Mouse (Mus musculus): ENCODE data around the gene Gpatch2l. TPM values are rescaled to one million over a fixed set of nuclear protein-coding genes. Genes with fewer than 3 reads are reported as not detected.

The Gpatch2l gene
- polyA plus RNA-seq, 1 experiment from 2014 or later, result 10.7 TPM

GRCm38 (mm10) chr12:86280000-86280399, 38.3 kb downstream of the Gpatch2l start:
- Histone ChIP-seq H3K4me2 (no peak overlapping the region), H3K27ac (no peak overlapping the region), H3K4me1 (replicated peaks) (peaks cover 5% of the 10 kb centered on the region), H3K9me3 (replicated peaks) (no peaks in the 10 kb centered on the region), H3K9ac (no peak overlapping the region), H3K36me3 (peaks cover 20% of the 10 kb centered on the region; the same call in 1 of the 2 replicates), H3K4me3 (no peak overlapping the region), H3K27me3 (no peaks in the 10 kb centered on the region)
- WGBS, result 70% methylated on average over 10 of the region's 10 CpGs
- ATAC-seq (replicated peaks; ENCODE audit: insufficient number of reproducible peaks, insufficient read depth, low FRiP score, low read depth), result no peak

- no peak overlapping the region for H3K4me2 ChIP-seq
- no peaks in the 10 kb centered on the region for H3K27me3 ChIP-seq
- no peak overlapping the region for H3K27ac ChIP-seq
- H3K9ac ChIP-seq, result no peak overlapping the region
- H3K4me3 ChIP-seq, result no peak overlapping the region
- no peak for ATAC-seq (replicated peaks; ENCODE audit: insufficient number of reproducible peaks, insufficient read depth, low FRiP score, low read depth)
- H3K9me3 ChIP-seq (replicated peaks), result no peaks in the 10 kb centered on the region
- 97% methylated on average over 2 of the region's 2 CpGs for WGBS
- no peaks in the 10 kb centered on the region for H3K4me1 ChIP-seq (replicated peaks)
- H3K36me3 ChIP-seq, result peaks cover 36% of the 10 kb centered on the region; the same call in 1 of the 2 replicates
These were observed 44.0 kb downstream of the Gpatch2l start for GRCm38 (mm10) chr12:86285704-86286103.

GRCm38 (mm10) chr12:86297450-86297849, 55.8 kb downstream of the Gpatch2l start:
- Histone ChIP-seq H3K9me3 (replicated peaks) (no peaks in the 10 kb centered on the region), H3K9ac (no peak overlapping the region), H3K36me3 (no peaks in the 10 kb centered on the region), H3K27me3 (no peaks in the 10 kb centered on the region), H3K27ac (no peak overlapping the region), H3K4me2 (no peak overlapping the region), H3K4me3 (no peak overlapping the region), H3K4me1 (replicated peaks) (no peaks in the 10 kb centered on the region)
- WGBS, result 78% methylated on average over 10 of the region's 10 CpGs
- no peak for ATAC-seq (replicated peaks; ENCODE audit: insufficient number of reproducible peaks, insufficient read depth, low FRiP score, low read depth)

DNA sequence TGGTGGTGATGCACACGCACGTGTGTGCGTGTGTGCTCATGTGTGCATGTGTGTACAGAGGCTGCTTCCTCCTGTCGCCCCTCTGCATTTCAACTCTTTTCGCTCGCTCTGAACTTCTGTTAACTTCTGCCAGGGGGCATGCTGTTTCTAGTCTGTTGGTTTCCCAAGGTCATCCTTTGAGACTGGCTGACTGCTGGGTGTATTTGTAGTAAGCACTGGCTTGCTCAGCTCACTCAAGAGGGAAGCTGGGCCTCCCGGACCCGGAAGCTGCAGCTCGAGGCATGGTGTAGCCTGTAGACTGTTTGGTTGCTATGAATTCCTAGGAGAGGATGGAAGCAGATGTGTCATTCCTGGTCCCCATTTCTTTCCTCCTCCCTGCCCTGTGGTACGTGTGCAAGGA, 61.3 kb downstream of the Gpatch2l start:
- H3K27ac ChIP-seq, result no peak overlapping the region
- no peak for ATAC-seq (replicated peaks; ENCODE audit: insufficient number of reproducible peaks, insufficient read depth, low FRiP score, low read depth)
- 78% methylated on average over 10 of the region's 10 CpGs for WGBS

DNA sequence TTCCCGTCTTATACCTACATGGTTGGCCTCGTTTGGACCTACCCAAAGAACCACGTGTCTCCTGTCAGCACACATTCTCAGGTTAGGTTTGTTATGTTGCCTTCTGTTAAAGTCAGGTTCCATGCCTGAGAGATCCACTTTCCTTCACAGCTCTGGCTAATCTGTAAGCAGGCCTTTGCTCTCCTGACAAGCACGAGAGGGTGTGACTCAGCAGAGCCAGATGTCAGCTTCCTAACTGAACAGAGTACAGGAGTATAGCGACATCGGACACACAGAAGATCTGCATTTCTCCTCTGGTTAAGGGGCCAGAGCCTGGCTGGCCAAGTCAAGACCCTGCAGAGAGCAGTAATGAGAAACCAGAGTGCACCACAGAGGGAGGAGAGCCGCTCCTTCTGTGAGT, 63.4 kb downstream of the Gpatch2l start:
- Histone ChIP-seq H3K27me3 (no peaks in the 10 kb centered on the region), H3K9ac (no peak overlapping the region), H3K4me3 (peak overlapping the region; percentile 36), H3K9me3 (replicated peaks) (no peaks in the 10 kb centered on the region), H3K36me3 (no peaks in the 10 kb centered on the region), H3K4me2 (peak overlapping the region; percentile 58), H3K27ac (no peak overlapping the region), H3K4me1 (replicated peaks) (peaks cover 9% of the 10 kb centered on the region)
- 30% methylated on average over 7 of the region's 7 CpGs for WGBS
- no peak for ATAC-seq (replicated peaks; ENCODE audit: insufficient number of reproducible peaks, insufficient read depth, low FRiP score, low read depth)

More for the DNA sequence above, 61.3 kb downstream of the Gpatch2l start:
- no peaks in the 10 kb centered on the region for H3K27me3 ChIP-seq
- peaks cover 8% of the 10 kb centered on the region for H3K4me1 ChIP-seq (replicated peaks)
- no peaks in the 10 kb centered on the region for H3K36me3 ChIP-seq
- H3K9me3 ChIP-seq (replicated peaks), result no peaks in the 10 kb centered on the region
- no peak overlapping the region for H3K4me2 ChIP-seq
- H3K4me3 ChIP-seq, result no peak overlapping the region
- no peak overlapping the region for H3K9ac ChIP-seq

DNA sequence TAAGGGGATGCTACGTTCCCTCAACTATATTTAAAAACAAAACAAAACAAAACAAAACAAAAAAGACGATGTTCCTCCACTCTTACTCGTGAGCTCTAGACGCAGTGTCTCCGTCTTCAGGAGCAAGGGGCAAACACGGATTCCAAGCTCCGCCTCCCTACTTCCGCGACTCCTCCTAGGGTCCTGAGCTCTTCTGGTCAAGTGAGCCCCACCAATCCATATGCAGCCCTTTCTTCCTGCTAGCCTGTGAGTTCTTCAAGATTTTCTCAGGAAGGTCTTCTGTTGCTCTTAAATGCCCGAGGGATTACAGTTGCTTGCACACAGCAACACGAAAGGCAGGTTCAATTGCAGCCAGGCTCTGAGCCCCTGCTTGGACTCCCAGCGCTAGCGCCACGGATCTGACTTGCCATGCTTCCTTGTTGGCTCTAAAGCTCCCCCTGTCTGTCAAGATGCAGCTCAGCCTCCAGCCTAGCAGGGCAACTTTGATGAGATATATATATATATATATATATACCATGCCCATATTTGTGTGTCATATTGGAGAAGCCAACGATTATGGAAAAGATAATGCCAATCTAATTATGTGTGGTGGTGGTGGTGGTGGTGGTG, 64.1 kb downstream of the Gpatch2l start:
- no peaks in the 10 kb centered on the region for H3K9me3 ChIP-seq (replicated peaks)
- peak overlapping the region; percentile 58 for H3K4me2 ChIP-seq
- 0 out of 2 replicates have a peak overlapping the region, but pooled peaks have one; percentile 7 for H3K9ac ChIP-seq
- H3K4me3 ChIP-seq, result peak overlapping the region; percentile 36
- ATAC-seq (replicated peaks; ENCODE audit: insufficient number of reproducible peaks, insufficient read depth, low FRiP score, low read depth), result no peak
- no peaks in the 10 kb centered on the region for H3K27me3 ChIP-seq
- 13% methylated on average over 15 of the region's 15 CpGs for WGBS
- H3K36me3 ChIP-seq, result no peaks in the 10 kb centered on the region
- H3K27ac ChIP-seq, result no peak overlapping the region
- peaks cover 11% of the 10 kb centered on the region for H3K4me1 ChIP-seq (replicated peaks)

DNA sequence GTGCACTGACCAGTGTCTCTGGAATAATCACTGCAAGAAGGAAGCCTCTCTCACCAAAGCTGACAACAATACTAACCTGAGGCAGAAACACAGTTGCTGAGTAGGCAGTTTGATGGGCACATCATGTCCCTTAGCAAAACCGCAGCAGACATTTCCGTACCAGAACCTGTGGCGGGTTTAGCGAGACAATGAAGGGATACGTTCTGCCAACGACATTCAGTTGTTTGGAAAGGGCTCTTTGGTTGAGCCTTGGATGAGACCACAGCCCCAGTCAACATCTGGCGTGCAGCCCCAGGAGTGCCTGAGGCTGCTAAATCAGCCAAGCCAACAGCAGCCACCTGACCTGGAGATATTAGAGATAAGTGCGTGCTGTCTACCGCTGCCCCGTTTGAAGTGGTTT, 67.8 kb downstream of the Gpatch2l start:
- H3K4me2 ChIP-seq, result no peak overlapping the region
- H3K36me3 ChIP-seq, result no peaks in the 10 kb centered on the region
- WGBS, result 51% methylated on average over 10 of the region's 10 CpGs
- H3K9ac ChIP-seq, result no peak overlapping the region
- no peak overlapping the region for H3K27ac ChIP-seq
- H3K27me3 ChIP-seq, result no peaks in the 10 kb centered on the region
- H3K4me1 ChIP-seq (replicated peaks), result peaks cover 11% of the 10 kb centered on the region
- H3K4me3 ChIP-seq, result no peak overlapping the region
- ATAC-seq (replicated peaks; ENCODE audit: insufficient number of reproducible peaks, insufficient read depth, low FRiP score, low read depth), result no peak
- H3K9me3 ChIP-seq (replicated peaks), result no peaks in the 10 kb centered on the region

- Histone ChIP-seq H3K9me3 (replicated peaks) (no peaks in the 10 kb centered on the region), H3K4me2 (no peak overlapping the region), H3K4me3 (no peak overlapping the region), H3K27ac (no peak overlapping the region), H3K9ac (no peak overlapping the region), H3K27me3 (no peaks in the 10 kb centered on the region), H3K36me3 (no peaks in the 10 kb centered on the region), H3K4me1 (replicated peaks) (peaks cover 11% of the 10 kb centered on the region)
- WGBS, result 67% methylated on average over 4 of the region's 4 CpGs
- ATAC-seq (replicated peaks; ENCODE audit: insufficient number of reproducible peaks, insufficient read depth, low FRiP score, low read depth), result no peak
These were observed 68.2 kb downstream of the Gpatch2l start for GRCm38 (mm10) chr12:86309902-86310301.

GRCm38 (mm10) chr12:86320629-86321028, 79.0 kb downstream of the Gpatch2l start:
- Histone ChIP-seq H3K9ac (no peak overlapping the region), H3K27ac (no peak overlapping the region), H3K4me3 (no peak overlapping the region), H3K4me1 (replicated peaks) (no peaks in the 10 kb centered on the region), H3K9me3 (replicated peaks) (no peaks in the 10 kb centered on the region), H3K27me3 (no peaks in the 10 kb centered on the region), H3K36me3 (no peaks in the 10 kb centered on the region), H3K4me2 (no peak overlapping the region)
- 29% methylated on average over 12 of the region's 12 CpGs for WGBS
- no peak for ATAC-seq (replicated peaks; ENCODE audit: insufficient number of reproducible peaks, insufficient read depth, low FRiP score, low read depth)

GRCm38 (mm10) chr12:86324297-86324696, 82.6 kb downstream of the Gpatch2l start:
- H3K27me3 ChIP-seq, result no peaks in the 10 kb centered on the region
- H3K4me2 ChIP-seq, result no peak overlapping the region
- H3K36me3 ChIP-seq, result no peaks in the 10 kb centered on the region
- ATAC-seq (replicated peaks; ENCODE audit: insufficient number of reproducible peaks, insufficient read depth, low FRiP score, low read depth), result no peak
- no peak overlapping the region for H3K9ac ChIP-seq
- no peak overlapping the region for H3K4me3 ChIP-seq
- no peak overlapping the region for H3K27ac ChIP-seq
- no peaks in the 10 kb centered on the region for H3K4me1 ChIP-seq (replicated peaks)
- WGBS, result 43% methylated on average over 3 of the region's 3 CpGs
- no peaks in the 10 kb centered on the region for H3K9me3 ChIP-seq (replicated peaks)

DNA sequence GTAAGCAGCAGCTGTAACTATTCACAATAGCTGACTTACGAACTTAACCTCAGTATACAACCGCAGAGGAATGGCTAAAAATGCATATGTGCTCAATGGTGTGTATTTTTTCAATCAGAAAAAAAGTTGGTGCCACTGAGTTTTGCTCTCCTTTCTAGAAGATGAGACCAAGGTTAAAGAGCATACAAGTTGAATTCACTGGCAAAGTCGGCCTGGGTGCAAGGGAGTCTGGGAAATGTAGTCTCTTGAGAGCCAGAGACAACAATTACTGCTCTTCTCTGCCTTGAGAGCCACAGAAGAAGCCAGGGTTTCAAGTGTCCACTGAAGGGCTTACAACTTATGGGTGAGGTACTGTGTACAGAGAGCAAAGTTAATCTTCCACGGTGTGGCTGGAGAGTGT, 88.2 kb downstream of the Gpatch2l start:
- Histone ChIP-seq H3K4me1 (replicated peaks) (no peaks in the 10 kb centered on the region), H3K27me3 (no peaks in the 10 kb centered on the region), H3K36me3 (no peaks in the 10 kb centered on the region), H3K9ac (no peak overlapping the region), H3K9me3 (replicated peaks) (no peaks in the 10 kb centered on the region), H3K27ac (no peak overlapping the region), H3K4me3 (no peak overlapping the region), H3K4me2 (no peak overlapping the region)
- WGBS, result 50% methylated on average over 4 of the region's 4 CpGs
- ATAC-seq (replicated peaks; ENCODE audit: insufficient number of reproducible peaks, insufficient read depth, low FRiP score, low read depth), result no peak

- Histone ChIP-seq H3K9ac (no peak overlapping the region), H3K4me2 (no peak overlapping the region), H3K36me3 (no peaks in the 10 kb centered on the region), H3K4me3 (no peak overlapping the region), H3K4me1 (replicated peaks) (no peaks in the 10 kb centered on the region), H3K9me3 (replicated peaks) (no peaks in the 10 kb centered on the region), H3K27ac (no peak overlapping the region), H3K27me3 (no peaks in the 10 kb centered on the region)
- WGBS, result 84% methylated on average over 9 of the region's 9 CpGs
- no peak for ATAC-seq (replicated peaks; ENCODE audit: insufficient number of reproducible peaks, insufficient read depth, low FRiP score, low read depth)
These were observed 89.0 kb downstream of the Gpatch2l start for GRCm38 (mm10) chr12:86330684-86331083.

Measured in heart, embryonic 15.5 days (tissue).